Mouse (Mus musculus) testis, postnatal 14 days (tissue): ENCODE measurements around the gene Pawr.

Experiments used
- DNase-seq: peaks from one replicate; pipeline ENCODE4 v3.0.0; 2021; ENCODE audit warnings: low spot score

The Pawr gene

DNA sequence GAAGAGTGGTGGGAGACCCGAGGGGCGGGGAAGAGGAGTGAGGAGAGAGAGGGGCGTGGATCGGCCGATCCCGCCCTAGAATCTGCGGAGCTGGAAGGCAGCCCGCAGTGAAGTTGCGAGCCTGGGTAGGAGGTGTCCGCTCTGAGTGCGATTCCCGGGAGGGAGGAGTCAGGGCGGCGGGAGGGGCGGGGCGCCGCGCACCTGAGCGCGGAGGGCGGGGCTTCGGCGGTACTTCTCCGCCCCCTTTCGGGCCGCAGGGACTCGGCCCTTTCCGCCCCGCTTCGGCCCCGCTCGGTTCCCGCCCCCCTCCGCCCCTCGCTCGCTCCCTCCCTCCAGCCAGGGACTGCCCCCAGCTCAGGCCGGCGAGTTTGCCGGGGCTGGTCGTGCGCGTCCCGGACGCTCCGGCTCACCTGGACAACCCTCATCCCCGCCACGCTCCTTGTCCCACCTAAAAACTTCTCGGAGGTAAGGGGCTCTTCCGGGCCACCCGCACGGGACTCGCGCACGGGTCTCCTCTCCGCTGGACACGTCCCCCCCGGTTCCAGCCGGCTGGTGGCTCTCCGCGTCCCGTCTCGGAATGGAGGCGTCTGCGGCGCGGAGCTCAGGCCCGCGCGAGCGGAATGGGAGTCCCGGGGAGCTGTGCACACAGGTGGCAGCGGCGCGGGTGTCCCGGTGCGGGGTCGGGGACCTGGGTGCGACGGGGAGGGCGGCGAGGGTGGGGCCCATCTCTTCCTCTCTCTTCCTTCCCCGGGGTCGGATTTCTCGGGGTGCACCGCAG lies at the start of gene Pawr:
Gene Pawr, plus strand, starts transcription at position 338 of the 778 bp plus-strand sequence.
- peak; percentile 86 for DNase-seq

DNA sequence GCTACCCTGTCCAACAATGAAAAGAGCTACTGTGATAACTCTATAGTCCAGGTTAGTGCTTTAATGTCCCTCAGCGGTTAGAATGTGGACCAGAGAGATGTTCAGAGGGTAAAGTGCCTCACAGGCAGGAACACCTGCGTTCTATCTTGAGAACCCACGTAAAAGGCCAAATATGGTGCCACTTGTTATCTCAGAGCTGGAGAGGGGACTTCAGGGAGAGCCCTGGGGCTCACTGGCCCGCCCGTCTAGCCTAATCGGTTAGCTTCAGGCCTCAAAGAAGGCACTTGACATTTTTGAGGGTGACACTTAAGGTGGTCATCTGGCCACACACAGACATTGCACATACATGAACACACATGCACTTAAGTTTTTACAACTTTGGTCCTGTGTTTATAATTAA lies 49.6 kb upstream of the Pawr start:
- DNase-seq, result no peak

DNA sequence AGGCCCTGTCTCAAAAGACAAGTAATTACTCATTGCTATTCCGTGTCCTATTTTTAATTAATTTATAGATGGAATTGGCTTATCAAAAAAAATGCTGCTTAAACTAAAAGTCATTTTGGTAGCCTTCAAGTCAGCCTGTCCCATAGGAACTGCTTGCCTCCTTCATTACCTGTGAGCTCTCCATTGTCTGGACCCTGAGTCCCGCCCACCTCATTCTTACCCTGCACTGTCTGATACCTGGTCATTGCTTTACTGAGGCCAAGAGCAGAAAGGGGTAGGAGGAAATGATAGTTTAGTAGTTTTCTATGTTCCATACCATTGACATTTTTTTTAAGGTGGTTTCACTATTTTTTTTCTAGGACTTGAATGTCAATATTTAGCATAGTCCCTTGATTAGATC lies 48.5 kb upstream of the Pawr start:
- DNase-seq, result no peak

DNA sequence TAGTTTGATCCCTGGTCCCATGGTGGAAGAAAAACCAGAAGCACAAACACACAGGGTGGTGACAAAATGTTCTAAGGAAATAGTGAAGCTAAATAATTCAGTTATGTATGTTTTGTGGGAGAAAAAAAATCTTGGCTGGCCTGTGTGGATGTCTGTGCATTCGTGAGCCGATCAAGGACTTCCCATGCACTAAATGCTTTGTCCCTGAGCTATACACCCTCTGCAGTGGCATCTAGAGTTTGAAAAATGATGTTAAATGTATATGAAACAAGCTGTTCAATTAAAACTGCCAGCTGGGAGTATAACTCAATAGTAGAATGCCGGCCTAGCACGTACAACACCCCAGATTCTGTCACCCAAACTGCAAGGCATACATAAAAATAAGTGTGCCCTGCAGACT lies 48.1 kb upstream of the Pawr start:
- no peak for DNase-seq

DNA sequence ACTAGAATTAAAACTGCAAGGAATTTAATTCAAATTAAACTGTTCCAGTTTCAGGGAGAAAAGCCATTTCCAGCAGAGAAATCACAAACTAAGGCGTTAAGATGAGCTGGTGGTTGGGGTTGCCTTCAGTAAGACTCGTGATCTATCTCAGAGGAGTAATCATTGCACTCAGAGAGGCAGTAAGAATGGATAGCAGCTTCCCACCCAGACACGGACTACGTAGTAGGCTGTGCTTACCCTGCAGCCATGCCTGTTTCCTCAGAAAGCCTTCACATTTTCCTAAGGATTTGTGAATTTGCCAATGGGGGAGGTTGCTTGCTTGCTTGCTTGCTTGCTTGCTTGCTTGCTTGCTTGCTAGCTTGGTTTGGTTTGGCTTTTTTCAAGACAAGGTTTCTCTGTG lies 47.5 kb upstream of the Pawr start:
- DNase-seq, result no peak

DNA sequence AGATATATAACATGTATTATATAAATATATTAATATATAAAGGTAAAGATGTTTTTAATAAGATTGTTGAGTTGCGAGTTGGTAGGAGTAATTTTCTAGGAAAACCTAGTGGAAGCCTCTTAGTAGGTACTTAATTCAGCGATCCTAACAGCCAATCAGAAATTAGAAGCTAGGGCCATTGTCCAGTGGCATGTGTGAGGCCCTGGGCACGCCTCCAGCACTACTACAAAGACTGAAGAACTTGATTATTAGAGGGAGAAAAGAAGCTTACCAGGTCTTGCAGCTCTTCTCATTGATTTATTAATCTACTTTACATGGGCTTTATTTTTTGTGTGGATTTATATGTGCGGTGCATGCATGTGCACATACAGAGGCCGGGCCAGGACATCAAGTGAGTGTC lies 46.9 kb upstream of the Pawr start:
- no peak for DNase-seq

DNA sequence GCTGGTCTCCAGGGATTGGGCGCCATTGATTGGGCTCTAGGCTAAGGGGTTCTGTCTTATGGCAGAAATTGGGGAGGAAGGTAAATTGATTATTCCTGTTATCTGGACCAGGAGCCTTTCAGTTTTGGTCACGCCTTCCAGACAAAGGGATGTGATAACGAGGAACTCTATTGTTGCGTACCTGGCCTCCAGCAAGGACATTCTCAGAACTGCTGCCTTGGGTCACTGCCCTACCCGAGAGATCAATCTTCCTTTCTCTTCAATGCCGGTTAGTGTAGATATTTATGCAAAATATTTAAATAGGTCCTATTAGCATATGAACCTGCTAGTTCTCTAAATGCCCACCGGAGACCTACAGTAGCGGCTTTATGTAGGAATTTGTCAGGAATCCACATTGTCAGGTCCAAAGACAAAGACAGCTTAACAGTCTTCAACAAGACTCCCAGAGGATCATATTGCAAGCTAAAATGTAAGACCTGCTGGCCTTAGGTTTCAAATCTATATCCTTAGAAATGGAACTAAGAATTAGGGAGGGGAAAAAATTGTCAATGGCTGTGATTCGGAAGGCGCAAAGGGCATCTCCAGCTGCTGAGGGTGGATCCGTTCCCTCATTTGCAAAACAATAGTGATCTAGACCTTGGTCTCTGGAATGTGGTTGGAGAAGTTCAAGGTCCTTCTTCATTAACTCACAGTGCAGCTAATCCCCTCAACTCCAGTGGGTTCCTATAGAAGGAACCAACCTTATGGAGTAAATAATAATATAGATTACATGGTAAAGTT lies 45.1 kb upstream of the Pawr start:
- no peak for DNase-seq

DNA sequence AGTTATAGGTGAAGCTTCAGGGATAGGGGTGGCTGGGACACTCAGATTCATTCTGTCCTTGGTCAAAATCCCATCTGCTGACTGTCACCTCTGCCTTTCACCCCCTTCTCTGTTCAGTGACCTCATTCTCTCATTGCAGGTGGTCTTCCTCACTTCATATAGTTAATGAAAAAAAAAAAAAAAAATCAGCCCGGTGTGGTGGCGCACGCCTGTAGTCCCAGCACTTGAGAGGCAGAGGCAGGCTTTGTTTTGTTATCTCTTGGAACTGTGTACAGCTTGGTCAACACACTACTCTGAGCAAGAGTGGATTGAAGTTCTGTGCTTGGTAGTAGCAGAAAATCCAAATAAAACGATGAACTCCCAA lies 44.5 kb upstream of the Pawr start:
- no peak for DNase-seq

DNA sequence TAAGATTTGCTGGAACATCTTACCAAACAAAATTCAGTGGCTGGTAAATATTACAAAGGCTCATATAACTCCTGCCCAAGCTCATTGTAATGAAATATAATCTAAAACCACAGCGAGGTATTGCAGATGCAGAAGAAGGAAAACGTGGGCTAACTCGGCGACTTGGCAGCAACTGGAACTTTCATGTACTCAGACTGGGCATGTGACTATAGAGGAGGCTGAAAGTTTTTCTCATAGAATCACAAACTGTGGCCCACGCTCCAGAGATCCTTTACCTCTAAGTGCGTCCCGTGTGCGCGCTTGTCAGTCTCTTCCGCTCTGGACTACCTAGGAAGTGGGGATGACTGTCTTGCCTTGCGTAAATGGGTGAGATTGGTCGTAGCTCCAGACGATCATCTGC lies 41.9 kb upstream of the Pawr start:
- DNase-seq, result no peak

DNA sequence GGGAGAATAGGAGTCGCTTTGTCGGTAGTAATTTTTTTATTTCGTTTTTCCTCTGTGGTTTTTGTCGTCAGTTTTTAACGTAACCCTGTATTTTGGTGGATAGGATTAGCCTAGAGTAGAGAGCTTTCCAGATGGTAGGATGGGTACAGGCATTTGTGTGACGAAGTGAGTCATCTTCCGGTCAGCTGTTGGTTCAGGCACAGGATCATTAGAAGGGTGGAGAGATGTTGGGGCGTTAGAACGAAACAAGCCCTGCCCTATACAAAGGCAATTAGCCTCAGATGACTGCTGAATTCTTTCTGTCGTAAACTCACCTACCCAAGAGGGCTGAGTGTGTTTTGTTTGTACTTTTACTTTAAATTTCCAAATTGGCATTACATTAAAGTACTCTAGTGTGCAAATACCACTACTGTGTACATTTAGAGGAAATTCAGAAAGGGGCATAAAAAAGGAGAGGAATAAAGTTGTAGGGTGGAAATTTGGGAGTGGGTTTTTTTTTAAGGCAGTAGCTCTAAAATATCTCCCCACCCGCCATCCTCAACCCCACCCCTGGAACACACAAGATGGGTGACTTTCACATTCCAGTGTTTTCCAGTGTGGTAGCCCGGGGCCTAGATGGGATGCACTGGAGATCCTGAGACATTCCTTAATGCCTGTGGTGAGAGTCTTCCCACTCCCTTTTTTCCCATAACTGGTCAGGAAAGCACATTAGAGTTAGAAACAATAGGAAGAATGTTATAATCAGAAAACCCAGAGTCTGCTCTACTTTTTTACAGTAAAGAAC lies 40.0 kb upstream of the Pawr start:
- no peak for DNase-seq

DNA sequence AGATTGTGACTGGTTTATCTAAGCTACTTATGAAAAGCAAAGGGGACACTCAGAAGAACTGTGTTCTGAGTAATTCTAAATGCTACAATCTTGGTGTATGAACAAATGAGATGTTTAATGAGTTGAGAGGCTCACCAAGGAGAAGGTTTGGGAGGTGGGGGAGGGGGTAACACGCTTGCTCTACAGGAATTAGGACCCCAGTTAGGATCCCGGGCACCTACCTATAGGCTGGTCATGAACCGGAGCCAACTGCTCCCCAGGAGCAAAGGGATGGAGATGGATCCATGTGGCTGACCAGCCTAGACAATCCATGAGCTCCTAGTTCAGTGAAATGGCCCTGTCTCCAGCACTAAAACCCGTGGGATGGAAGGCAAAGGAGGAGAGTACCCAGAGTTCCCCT lies 39.3 kb upstream of the Pawr start:
- no peak for DNase-seq

DNA sequence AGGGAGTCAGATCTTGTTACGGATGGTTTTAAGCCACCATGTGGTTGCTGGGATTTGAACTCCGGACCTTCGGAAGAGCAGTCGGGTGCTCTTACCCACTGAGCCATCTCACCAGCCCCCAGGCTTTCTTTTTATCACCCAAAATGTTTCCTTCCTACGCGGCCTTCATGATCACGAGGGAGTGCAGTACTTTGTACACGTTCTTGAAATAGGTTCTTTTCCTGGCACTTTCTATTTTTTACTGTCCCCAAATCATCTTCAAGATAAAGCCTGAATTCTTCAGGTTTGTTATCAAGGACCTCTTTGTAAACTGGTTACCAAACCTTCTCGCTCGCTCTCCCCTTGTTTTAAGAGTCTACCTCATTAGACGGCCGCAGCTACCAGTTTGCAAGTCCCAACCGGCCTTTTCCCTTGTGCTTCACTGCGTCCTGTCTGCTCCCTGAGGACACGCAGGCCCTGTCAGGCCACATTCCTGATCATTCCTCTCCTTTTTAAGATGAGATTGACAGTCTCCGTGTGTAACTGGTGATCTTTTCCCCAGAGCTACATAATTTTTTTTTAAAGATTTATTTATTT lies 38.2 kb upstream of the Pawr start:
- peak; percentile 38 for DNase-seq

DNA sequence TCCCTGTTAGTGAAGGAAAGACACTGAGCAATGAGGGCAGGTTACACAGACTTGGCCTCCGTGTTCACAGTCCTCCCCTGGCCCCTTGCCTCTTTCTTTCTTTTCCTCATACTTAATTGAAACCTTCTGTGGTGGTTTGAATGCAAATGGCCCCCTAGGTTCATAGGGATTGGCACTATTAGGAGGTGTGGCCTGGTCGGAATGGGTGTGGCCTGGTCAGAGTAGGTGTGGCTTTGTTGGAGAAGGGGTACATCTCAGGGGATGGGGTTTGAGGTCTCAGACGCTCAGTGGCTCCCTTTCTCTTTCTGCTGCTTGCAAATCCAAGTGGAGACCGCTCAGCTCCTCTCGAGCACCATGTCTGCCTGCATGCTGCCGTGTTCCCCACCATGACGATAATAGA lies 37.2 kb upstream of the Pawr start:
- DNase-seq, result no peak

DNA sequence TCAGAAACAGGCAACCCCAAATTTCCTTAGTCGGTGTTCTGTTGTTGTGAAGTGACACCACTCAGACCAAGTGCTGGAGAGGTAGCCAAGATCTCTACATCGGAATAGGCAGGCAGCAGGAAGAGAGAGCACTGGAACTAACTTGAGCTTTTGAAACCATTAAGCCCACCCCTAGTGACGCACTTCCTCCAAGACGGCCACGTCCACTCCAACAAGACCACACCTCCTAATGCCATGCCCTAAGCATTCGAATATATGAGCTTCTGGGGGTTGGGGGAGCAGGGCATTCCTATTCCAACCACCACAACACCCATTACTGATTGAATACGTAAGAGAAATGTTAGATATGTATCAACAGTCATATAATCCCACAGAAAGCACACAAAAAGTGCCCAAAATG lies 35.5 kb upstream of the Pawr start:
- no peak for DNase-seq

DNA sequence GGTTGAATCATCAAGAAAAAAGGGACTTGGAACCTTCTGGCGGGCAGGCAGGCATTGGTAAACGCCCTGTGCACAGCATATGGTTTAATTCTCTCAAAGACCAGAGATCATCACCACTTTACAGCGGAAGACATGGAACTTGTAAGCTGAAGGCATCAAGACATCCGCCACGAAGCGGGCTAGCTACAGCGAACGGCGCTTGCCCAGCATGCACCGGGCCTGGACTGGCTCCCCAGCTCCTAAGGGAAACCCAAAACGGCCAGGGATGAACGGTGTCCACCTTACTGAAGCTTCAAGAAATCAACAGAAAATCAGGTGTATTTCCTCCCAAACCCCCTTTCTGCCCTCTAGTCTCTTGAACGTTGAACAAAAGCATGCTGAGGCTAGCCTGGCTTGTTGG lies 33.7 kb upstream of the Pawr start:
- no peak for DNase-seq

DNA sequence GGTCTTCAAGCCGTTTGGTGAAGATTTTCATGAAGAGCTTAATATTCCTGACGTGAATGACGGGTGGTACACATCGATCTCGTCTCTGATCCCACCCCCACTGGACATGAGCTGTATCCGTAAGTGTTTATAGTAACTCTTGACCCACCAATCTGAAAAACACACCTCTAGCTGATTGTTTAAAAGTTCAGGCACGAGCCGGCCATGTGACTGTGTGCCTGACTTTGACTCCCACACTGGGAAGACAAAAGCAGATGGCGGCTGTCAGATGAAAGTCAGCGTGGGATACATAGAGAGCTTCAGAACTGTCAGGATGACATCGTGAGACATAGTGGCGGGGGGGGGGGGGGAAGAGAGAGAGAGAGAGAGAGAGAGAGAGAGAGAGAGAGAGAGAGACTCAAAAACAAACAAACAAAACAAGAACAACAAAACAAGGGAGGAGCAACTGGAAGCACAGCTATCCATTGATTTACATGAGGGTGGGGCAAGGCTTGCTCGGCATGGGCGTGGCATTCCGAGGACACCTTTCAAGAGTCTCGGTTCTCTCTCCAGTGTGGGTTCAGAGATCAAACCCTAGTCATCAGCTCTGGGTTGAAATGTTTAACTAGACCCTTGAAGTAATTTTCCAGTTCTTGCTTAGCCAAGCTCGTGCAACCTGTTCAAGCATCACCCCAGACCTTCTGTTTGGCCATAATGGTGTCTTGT lies 32.9 kb upstream of the Pawr start:
- DNase-seq, result no peak

DNA sequence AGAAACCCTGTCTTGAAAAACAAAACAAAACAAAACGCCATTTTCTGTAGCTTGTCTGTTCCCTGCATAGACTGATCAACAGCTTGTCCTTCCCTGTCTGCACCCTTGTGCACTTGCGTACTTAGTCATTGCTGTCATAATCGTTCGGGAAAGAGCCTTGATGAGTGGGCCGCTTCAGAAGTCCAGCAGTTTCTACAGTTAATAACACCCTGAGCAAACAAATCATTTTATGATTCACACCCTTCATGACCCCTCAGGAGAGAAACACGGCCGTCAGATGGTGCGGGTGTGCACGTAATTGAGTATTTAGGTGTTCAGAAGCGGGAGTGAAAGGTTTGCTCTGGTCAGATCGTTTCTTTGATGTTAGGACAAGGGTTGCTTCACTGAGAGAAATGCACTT lies 32.1 kb upstream of the Pawr start:
- DNase-seq, result no peak

DNA sequence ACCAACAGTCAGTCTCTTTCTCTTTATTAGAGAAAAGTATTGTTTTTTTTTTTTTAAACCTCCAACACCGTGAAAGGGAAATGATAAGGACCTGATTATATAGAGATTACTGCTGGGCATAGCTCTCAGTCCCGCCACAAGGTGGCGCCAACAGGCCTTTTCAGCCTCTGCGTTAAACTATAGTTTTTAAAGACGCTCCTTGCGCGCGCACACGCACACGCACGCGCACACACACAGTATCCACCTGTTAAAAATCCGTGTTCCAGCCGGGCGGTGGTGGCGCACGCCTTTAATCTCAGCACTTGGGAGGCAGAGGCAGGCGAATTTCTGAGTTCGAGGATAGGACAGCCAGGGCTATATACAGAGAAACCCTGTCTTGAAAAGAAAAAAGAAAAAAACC lies 31.1 kb upstream of the Pawr start:
- DNase-seq, result peak; percentile 83

DNA sequence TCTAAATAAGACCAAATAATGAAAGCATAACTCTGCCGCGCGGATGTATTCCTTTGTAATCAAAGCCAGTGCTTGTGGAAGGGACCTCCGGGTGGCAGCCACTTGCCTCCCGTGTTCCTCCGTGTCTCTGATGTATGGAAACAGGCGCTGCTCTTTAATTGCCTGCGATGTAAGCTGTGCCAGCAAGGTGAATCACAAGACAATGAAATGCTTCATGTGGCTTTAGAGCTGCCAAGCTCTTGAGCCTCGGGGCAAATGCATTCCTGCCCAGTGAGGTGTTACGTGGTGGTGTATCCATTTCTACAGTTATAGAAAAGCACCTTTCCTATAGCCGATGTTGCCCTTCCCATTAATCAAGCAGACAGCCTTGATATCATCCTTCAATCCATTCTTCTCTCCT lies 24.1 kb upstream of the Pawr start:
- DNase-seq, result no peak

DNA sequence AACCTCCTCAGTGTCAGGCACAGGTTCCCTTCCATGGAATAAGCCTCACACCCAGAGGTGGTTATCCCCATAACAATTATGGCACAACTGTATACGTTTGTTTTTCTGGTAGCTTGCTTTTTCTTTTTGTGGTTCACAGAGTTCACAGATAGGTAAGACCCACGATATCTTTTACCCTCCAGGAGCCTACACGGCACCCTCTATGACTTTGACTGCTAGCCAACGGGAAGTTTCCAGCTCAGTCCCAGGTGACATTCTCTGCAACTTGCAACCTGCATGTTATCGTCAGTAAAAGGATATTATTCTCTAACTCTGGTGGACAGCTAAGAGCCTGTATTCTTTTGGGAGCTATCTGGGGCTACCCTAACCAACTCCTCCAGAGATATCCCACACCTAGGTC lies 21.7 kb upstream of the Pawr start:
- DNase-seq, result no peak

DNA sequence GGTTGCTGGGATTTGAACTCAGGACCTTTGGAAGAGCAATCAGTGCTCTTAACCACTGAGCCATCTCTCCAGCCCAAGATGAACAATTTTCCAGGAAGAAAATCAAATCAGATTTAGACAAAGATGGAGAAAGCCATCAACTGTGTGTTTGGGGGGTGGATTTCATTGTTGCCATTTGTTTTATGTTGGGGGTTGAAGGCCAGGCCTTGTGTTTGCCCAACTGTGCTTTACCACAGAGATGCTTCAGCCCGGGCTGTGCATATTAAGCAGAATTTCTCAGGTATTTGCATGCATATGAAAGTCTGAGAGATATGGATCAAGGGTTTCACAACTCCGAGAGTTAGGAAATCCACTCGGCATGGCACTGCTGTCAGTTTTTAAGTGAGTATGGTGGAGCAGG lies 20.5 kb upstream of the Pawr start:
- no peak for DNase-seq

DNA sequence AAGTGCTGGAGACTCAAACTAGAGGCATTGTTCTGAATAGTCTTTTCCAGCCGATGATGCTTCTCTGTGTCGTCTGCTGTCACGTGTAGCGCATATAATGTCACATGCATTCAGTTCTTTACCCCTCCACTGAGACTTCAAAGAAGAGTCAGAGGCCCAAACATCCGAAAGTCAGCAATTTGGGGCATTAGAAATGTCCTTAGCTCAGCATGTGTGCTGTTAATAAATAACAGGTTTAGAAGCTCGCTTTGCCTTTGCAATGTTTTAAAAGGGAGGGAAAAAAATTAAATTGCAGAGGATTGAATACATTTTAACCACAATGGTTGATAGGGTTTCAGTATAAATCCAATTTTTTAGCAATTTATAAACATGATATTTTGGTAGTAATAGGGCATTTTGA lies 18.1 kb upstream of the Pawr start:
- DNase-seq, result no peak
